Mouse (Mus musculus): ENCODE measurements around the gene Itga3.
"Not testable (repeated sequence)": the region's sequence is repeated elsewhere in the genome, so short reads cannot be mapped to it uniquely, and the experiment has no call there.

The Itga3 gene

GRCm38 (mm10) chr11:95032945-95033344, 43.7 kb downstream of the Itga3 start:
- no peak for DNase-seq (ENCODE audit: low read depth)

DNA sequence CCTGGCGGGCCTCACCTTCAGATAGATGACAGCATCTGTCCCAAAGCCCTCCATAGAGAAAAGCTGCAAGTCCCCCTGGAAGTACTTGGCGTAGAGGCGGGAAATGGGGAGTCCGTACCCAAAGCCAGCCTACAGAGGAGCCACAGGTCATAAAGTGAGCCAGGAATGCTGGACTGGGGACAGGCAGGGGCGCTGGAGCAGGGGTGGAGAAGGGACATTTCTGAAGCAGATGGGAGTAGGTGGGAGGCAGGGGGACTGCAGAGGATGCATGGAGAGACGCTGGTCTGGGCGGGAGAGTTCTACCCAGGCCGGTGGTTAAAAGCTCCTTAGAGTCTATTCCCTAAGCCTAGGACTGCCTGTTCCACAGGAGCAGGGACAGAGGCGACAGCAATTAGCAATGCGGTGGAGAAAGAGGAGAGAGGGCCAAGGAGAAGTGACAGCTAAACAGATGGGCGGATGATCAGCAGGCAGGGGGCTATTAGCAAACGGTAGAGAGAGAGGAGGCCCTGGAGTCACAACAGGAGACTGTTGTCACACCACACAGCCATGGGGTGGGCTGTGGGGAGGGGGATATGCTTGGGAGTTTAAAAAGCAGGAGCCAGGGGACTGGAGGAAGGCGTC, 48.6 kb downstream of the Itga3 start:
- no peak for DNase-seq (ENCODE audit: low read depth)

- DNase-seq (ENCODE audit: low read depth), result no peak
Observed at GRCm38 (mm10) chr11:95026849-95027248, 49.8 kb downstream of the Itga3 start.

DNA sequence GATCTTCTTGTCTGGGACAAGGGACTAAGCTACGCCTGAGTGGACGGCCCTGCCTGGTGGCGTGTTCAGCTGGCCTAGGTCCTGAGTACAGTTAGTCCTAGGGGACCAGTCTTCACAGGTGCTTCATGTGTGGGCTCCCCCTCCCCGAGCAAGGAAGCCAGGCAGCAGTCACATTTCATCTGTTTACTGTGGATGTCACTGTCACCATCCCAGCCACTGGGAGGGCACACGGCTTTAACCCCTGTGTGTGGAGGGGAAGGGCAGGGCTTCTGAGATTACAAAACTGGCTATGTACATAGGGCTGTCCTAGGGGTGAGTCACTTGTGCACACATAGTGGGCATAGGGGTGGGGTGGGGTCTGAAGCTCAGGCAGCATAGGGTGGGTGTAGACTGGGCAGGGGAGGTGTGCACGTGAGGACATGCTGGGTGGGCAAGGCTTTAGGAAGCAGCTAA, 50.5 kb downstream of the Itga3 start:
- DNase-seq (ENCODE audit: low read depth), result no peak

- DNase-seq (ENCODE audit: low read depth), result no peak
Observed at GRCm38 (mm10) chr11:95025227-95026012, 51.2 kb downstream of the Itga3 start.

DNA sequence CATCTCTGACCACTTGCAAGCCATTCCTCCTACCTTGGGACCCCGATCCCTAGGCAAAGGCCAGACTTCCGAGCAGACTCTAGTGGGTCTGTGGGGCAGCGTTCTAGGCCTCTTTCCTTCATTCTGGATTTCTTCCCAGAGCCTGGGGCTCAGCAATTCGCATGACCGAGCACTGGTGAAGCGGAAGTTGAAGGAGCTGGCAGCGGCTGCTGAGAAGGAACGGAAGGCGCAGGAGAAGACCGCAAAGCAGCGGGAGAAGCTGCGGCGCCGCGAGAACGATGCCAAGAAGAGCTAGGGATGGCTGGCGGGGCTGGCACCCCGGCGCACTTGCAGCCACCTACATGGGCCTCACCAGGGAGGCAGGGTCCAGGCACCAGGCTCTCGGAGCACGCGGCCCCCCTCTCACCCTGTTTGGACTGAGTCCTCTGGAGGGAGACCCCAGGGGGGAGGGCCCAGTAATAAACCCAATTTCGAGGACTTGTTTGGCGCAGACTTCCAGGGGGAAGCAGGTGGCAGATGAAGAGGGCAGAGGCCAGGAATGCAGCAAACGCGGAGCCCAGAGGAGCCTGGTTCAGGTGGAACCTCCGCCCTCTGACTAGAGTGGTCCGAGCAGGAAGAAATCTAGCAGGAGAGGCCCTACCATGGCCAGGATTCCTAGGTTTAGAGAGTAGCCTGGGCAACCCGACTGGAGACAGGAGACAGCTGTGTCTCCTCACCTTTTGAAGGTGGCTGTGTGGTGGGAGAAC, 52.0 kb downstream of the Itga3 start:
- no peak for DNase-seq (ENCODE audit: low read depth)

DNA sequence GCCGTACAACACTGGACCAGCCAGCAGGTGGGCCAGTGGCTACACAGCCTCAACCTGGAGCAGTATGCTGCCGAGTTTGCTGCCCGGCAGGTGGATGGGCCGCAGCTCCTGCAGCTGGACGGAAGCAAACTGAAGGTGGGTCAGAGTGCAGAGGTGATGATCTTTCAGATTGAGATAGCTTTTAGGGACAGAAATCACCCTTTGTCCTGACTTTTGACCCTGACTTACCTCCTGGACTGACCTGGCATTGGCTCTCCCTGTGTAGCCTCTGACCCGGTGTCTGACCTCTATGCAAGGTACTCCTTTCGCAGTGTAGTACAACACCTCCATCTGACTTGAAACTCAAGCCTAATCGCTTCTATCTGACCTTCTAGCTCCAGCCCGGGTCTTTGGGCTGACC, 53.1 kb downstream of the Itga3 start:
- DNase-seq (ENCODE audit: low read depth), result no peak

DNA sequence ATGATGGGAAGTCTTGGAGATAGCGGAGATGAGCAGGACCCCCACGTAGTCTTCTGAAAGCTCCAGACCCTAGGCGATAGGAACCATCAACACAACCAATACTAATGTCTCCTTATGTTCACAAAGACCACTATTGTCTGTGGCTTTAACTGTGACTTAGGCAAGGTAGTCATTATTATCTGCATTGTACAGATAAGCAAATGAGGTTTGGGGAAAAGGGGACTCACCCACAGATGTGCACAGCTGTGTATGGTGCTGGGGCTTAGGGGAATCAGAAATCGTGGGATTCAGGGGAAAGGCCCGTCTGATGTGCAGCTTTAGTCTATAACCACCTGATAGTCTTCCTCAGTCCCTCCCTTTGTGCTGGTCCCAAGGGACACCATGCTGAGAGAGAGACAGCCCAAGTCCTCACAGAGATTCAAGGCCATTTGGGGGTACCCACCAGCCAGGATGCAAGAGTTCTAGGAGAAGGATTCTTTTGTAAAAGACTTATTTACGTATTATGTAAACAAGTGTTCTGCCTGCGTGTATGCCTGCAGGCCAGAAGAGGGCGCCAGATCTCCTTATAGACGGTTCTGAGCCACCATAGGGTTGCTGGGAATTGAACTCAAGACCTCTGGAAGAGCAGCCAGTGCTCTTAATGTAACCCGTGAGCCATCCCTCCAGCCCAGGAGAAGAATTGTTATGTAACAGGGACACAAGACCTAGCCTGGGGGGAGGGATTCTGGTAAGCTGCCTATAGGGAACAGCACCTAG, 54.2 kb downstream of the Itga3 start:
- DNase-seq (ENCODE audit: low read depth), result peak; percentile 33

- DNase-seq (ENCODE audit: low read depth), result no peak
Observed at GRCm38 (mm10) chr11:95015484-95015883, 61.1 kb downstream of the Itga3 start.

- DNase-seq (ENCODE audit: low read depth), result no peak
Observed at GRCm38 (mm10) chr11:95012487-95012886, 64.1 kb downstream of the Itga3 start.

DNA sequence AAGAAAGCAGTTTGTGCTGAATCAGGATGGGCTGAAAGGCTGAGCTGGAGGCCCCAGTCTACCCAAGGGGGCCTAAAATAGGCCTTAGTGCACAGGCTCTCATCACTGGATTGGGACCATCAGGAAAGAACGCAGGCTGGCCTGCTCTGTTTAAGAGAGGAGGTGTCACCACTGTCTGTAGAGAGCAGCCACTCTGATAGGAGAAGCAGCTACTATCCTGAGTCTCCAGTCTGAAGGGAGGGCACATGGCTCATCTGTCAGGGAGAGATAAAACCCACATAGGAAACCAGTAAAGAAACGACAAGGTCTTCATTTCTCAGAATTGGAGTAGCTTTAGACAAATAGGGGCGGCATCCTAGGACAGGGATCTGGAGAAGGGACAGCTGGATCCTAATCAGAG, 64.5 kb downstream of the Itga3 start:
- DNase-seq (ENCODE audit: low read depth), result no peak

DNA sequence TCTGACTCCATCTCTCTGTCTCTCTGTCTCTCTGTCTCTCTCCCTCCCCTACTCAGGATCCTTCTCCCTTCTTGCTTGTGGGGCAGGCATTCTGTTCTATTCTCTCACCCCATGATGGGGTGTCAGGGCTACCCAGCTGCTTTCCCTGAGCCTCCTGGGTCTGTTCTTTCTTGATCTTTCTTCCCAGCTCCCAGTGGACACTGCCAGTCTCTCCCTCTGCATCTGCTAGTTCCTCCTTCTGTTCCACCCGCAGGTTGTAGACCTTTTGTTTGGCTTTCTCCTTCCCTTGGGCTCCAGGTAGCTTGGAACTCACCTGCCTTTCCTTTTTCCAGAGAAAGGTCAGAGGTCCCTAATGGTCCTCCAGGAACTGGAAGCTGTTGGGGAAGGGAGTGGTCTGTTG, 65.2 kb downstream of the Itga3 start:
- DNase-seq (ENCODE audit: low read depth), result no peak

GRCm38 (mm10) chr11:95010841-95011403, 65.7 kb downstream of the Itga3 start:
- DNase-seq (ENCODE audit: low read depth), result not testable (repeated sequence)

- no peak for DNase-seq (ENCODE audit: low read depth)
Observed at GRCm38 (mm10) chr11:95010141-95010739, 66.4 kb downstream of the Itga3 start.

- DNase-seq (ENCODE audit: low read depth), result no peak
Observed at GRCm38 (mm10) chr11:95009629-95010014, 67.0 kb downstream of the Itga3 start, which contains the start of gene Samd14. Gene Samd14, plus strand, starts transcription at chr11:95009879.

DNA sequence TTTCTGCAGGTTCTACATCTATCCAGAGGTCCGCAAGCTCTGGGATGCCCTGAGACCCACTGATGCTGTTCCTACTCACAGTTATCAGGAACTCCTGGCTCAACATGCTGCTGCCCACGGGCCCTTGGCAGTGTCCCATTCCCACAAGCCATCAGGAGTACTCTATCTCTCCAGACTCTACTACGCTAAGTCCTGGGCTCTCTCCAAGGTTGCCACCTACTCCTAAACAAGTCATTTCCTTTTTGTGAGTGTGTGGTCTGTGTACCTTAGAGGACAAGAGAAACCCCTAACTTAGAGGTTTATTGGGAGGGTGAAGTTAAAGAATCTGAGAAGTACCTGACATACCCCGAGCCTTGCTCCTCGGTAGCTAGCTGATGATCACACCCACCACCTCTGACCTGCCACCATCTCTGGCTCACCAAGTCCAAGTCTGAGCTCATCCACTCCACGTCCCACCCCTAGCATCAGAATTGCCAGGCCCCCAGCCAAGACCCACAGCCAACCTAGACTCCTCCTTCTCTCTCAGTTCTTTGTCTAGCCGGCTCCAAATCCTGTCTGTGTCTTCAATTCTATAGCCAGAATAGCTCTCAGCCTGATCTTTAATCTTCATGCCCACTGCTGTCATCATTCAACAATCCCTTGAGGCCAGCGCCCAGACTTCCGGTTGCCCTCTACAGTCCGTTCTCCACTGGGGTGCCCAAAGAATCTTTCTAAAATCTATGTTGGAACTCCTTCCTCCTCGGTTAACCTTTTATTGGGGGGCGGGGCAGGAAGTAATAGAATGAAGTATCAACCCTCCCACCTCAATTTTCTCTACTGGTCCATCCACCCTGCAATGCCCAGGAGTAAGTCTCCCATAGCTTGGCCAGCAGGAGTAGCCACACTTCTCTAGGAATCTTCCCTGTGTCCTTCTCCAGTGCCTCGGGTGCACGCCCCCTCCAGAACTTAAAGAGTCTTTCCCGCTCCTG, 67.7 kb downstream of the Itga3 start:
- no peak for DNase-seq (ENCODE audit: low read depth)

DNA sequence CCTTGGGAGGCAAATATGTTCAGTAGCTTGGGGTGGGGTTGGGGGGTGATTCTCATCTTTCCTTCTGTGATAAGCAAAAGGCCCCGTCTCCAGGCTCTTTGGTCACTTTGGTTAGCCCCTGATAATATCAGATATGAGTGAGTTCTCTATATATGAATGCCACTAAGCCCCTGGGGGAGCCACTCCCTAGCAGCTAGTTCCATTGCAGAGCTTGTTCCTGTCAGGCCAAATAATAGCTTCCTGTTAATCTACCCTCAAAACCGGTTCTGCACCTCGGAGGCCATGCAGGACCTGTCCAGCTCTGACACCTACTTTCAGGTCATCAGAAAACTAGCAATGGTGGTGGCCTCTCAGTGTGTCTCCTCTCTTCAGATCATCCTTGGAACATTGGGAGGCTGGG, 69.2 kb downstream of the Itga3 start:
- DNase-seq (ENCODE audit: low read depth), result peak; percentile 48

- peak; percentile 64 for DNase-seq (ENCODE audit: low read depth)
Observed at GRCm38 (mm10) chr11:95006525-95007219, 69.9 kb downstream of the Itga3 start.

DNA sequence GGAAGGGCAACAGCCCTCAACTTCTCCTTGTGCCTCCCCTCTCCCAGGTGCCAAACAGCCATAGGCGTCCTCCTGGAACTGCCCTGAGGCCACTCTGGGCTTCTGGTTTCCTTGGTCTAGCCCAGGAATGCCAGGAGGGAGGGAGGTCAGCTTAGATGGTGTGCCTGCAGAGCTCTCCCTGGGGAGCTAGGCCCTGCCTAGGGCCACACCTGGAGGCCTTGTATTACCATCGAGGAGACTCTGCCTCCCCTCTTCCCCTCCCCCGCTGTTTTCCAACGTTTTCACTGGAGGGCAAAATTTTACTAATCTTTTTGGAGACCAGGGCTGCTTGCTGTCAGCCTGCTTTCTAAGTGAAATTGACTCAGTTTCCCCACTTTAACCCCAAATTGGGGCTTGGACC, 70.6 kb downstream of the Itga3 start:
- DNase-seq (ENCODE audit: low read depth), result no peak

DNA sequence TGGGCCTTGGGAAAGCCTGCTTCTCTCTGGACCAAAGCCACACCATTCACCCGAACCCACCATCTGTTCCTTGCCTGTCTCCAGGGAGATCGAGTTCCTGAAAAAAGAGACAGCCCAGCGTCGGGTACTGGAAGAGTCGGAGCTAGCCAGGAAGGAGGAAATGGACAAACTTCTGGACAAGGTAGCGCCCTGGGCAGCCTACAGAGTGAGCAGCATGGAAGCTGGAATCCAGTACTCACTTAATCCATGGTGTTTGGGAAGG, 71.7 kb downstream of the Itga3 start:
- no peak for DNase-seq (ENCODE audit: low read depth)
